Mouse (Mus musculus) heart, adult 2 months (tissue): ENCODE data around the gene Sh3glb1. TPM values are rescaled to one million over a fixed set of nuclear protein-coding genes. Genes with fewer than 3 reads are reported as not detected.
A peak's percentile ranks its signal among the peaks of the same experiment; 100 is the strongest.

Experiments
- DNase-seq, 2 experiments: peaks; one replicate each; pipeline ENCODE4 v3.0.0; 2021
- H3K27ac ChIP-seq: fragments of 200-600 bp; 2 replicates; pipeline ENCODE4 v1.8.1; 2022
- H3K27me3 ChIP-seq: fragments of 200-500 bp; 2 replicates; pipeline ENCODE4 v1.6.1; 2012; ENCODE audit warnings: mild to moderate bottlenecking, low read length, inconsistent platforms, mixed read lengths; ENCODE audit not compliant: control insufficient read depth, insufficient read depth
- H3K36me3 ChIP-seq: fragments of 200-500 bp; 2 replicates; pipeline ENCODE4 v1.6.1; 2012; ENCODE audit warnings: low read length, inconsistent platforms; ENCODE audit not compliant: control insufficient read depth, insufficient read depth
- H3K4me1 ChIP-seq: fragments of 200-500 bp; 2 replicates; pipeline ENCODE4 v1.6.1; 2011; ENCODE audit warnings: low read length; ENCODE audit not compliant: control insufficient read depth, insufficient read depth
- H3K4me3 ChIP-seq: fragments of 200-600 bp; 2 replicates; pipeline ENCODE4 v1.8.1; 2022
- H3K79me2 ChIP-seq: fragments of 200-500 bp; replicated peaks from 2 replicates; pipeline ENCODE4 v1.6.1; 2012; ENCODE audit warnings: mild to moderate bottlenecking, inconsistent platforms, low read length, moderate library complexity, mixed read lengths; ENCODE audit not compliant: control insufficient read depth, insufficient read depth
- H3K9ac ChIP-seq: fragments of 200-500 bp; 2 replicates; pipeline ENCODE4 v1.6.1; 2012; ENCODE audit warnings: low read depth, mild to moderate bottlenecking, control low read depth, inconsistent platforms, low read length, mixed read lengths
- CTCF ChIP-seq: fragments of 200-600 bp; IDR thresholded peaks from 2 replicates; pipeline ENCODE4 v1.8.1; 2022; ENCODE audit warnings: antibody characterized with exemption, mild to moderate bottlenecking, moderate library complexity
- EP300 ChIP-seq: fragments of 200-500 bp; IDR thresholded peaks from 2 replicates; pipeline ENCODE4 v1.6.1; 2011; ENCODE audit warnings: low read depth, low read length, control low read depth; ENCODE audit not compliant: insufficient read depth
- POLR2A ChIP-seq: fragments of 200-500 bp; IDR thresholded peaks from 2 replicates; pipeline ENCODE4 v1.6.1; 2011; ENCODE audit warnings: mild to moderate bottlenecking, low read depth, low read length, control low read depth; ENCODE audit not compliant: insufficient read depth
- WGBS: fragments of 180-500 bp; shearing (Covaris S2); methylation state at CpG from one replicate; pipeline ENCODE4 v1.1.7; 2018; 5-methylcytosine and 5-hydroxymethylcytosine counted together
- intact Hi-C: fragments of 180-260 bp; cut with DNase I; formaldehyde crosslinking; loops from one replicate; pipeline ENCODE4 v1.15.1; 2025
- polyA plus RNA-seq: library from polyadenylated mRNA; depleted of rRNA; stranded (reverse); fragments of >200 nt; gene quantifications from 2 replicates; pipeline ENCODE4 v1.2.3, GENCODE M21; 2012
- total RNA-seq, 2 experiments: library from RNA; stranded (reverse); gene quantifications; 2 replicates each; pipeline ENCODE4 v1.2.3; 2021

The Sh3glb1 gene
- total and polyA plus RNA-seq, 3 experiments: 94.5 to 407 (median 314) TPM

DNA sequence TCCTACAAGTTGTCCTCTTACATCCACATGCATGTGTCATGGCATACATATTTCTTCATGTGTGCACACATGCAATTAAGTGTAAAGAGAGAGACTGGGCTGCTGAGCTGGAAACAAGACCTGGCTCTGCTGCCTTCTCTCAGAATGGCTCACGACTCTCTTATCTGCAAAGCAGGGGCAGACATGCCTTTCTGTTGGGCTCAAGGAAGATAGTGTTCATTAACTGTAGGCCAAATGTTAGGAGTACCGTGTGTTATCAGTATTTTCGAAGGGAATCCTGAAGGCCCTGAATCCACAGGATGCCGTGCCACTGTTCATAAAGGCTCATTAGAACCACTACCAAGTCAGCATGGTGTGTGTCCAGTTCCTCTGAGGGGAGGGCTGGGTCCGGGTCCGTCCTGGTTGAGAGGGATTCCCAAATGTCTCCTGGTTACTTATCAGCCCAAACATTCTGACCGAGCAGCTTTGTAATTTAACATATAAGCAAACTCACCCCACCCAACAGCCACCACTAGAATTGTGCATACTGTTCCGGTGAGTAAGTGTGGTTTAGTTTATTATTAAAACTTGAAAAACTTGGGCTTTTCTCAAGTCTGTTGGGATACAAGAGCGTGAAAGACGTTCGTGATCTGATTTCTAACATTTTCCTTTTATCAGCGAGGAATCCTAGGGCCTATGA is 36.9 kb downstream of the Sh3glb1 start:
- no peaks in the 10 kb centered on the region for H3K79me2 ChIP-seq
- H3K9ac ChIP-seq: no peak overlapping the region
- 72% methylated on average over 12 of the region's 12 CpGs for WGBS
- no peak overlapping the region for H3K4me3 ChIP-seq
- intact Hi-C loops: no loop called here
- no peaks in the 10 kb centered on the region; the same call in 1 of the 2 replicates for H3K36me3 ChIP-seq
- DNase-seq: no peak
- TF ChIP-seq EP300: no peak
- TF ChIP-seq CTCF: no peak
- TF ChIP-seq POLR2A: no peak
- no peaks in the 10 kb centered on the region for H3K27me3 ChIP-seq
- H3K27ac ChIP-seq: no peak overlapping the region
- H3K4me1 ChIP-seq: peaks cover 4% of the 10 kb centered on the region

DNA sequence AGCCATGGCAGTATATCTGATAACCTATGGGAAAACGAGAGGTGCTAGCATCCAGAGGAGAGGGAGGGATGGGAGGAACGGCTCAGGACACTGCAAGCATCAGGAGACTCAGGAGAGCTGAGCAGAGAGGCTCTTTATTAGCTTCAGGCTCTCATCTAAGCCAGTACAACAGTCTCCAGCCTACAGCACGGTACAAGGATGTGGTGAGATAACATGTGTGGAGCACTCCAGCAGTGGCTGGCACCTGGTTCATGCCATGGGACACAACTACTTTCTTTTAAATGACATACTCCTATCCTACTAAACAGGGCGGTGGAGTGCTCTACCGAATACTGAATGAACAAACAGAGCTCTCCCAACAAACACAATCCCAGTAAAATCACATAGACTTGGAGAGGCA is 38.6 kb downstream of the Sh3glb1 start:
- intact Hi-C loops: no loop called here
- 73% methylated on average over 5 of the region's 5 CpGs for WGBS

DNA sequence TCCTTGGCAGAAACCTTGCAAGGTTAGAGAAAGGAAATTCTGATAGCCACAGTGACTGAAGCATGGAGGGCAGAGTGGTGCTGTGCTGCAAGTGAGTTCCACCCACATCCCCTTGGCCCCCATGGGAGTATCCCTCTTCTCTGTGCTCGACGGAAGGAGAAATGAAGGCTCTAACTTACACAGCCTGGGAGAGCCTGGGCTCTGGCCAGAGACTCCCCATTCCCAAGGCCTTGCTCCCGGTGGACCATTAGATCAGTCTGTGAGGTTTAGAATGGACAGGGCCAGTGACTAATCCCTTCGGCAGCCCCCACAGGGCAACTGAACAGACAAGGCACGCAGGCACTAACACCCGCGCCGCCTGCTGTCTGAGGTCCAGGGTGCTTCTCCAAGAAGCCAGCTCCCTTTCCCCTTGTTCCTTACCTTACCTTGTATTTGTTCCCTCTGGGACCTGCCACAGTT is 40.4 kb downstream of the Sh3glb1 start:
- intact Hi-C loops: no loop called here
- peak in 1 of 2 experiments; percentile 36 for DNase-seq

More for the DNA sequence above, 38.6 kb downstream of the Sh3glb1 start:
- peaks cover 4% of the 10 kb centered on the region for H3K4me1 ChIP-seq
- no peak overlapping the region for H3K9ac ChIP-seq
- DNase-seq: no peak
- H3K27me3 ChIP-seq: no peaks in the 10 kb centered on the region
- TF ChIP-seq CTCF (no peak), POLR2A (no peak), EP300 (no peak)
- H3K79me2 ChIP-seq: no peaks in the 10 kb centered on the region
- H3K27ac ChIP-seq: no peak overlapping the region
- H3K36me3 ChIP-seq: no peaks in the 10 kb centered on the region; the same call in 1 of the 2 replicates
- no peak overlapping the region for H3K4me3 ChIP-seq

DNA sequence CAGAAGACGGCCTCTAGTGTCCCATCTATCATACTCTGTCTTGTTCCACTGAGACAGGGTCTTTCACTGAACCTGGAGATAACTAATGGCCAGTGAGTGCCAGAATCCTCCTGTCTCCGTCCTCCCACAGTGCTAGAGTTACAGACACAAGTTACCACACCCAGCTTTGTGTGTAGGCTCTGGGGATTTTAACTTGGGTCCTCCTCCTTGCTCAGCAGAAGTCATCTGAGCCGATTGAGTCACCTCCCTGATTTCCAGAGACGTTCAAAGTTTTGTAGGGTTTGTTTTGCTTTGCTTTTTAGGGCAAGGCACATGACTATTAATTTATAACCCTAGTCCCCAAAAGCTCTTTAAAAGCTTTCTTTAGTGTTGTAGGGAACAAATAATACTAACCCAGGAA is 41.0 kb downstream of the Sh3glb1 start:
- TF ChIP-seq CTCF (no peak), EP300 (no peak), POLR2A (no peak)
- H3K9ac ChIP-seq: no peak overlapping the region
- WGBS: 48% methylated on average over 4 of the region's 4 CpGs
- peaks cover 4% of the 10 kb centered on the region for H3K4me1 ChIP-seq
- H3K27ac ChIP-seq: peak overlapping the region; percentile 34
- H3K79me2 ChIP-seq: no peaks in the 10 kb centered on the region
- intact Hi-C loops: no loop called here
- no peak for DNase-seq
- no peak overlapping the region for H3K4me3 ChIP-seq
- H3K27me3 ChIP-seq: no peaks in the 10 kb centered on the region
- H3K36me3 ChIP-seq: no peaks in the 10 kb centered on the region

More for the DNA sequence above, 40.4 kb downstream of the Sh3glb1 start:
- H3K27ac ChIP-seq: peak overlapping the region; percentile 34
- H3K4me1 ChIP-seq: peaks cover 4% of the 10 kb centered on the region
- no peaks in the 10 kb centered on the region for H3K27me3 ChIP-seq
- WGBS: 65% methylated on average over 8 of the region's 8 CpGs
- no peak overlapping the region for H3K4me3 ChIP-seq
- no peaks in the 10 kb centered on the region for H3K79me2 ChIP-seq
- TF ChIP-seq CTCF: no peak
- no peak for TF ChIP-seq EP300
- no peaks in the 10 kb centered on the region; the same call in 1 of the 2 replicates for H3K36me3 ChIP-seq
- H3K9ac ChIP-seq: no peak overlapping the region

DNA sequence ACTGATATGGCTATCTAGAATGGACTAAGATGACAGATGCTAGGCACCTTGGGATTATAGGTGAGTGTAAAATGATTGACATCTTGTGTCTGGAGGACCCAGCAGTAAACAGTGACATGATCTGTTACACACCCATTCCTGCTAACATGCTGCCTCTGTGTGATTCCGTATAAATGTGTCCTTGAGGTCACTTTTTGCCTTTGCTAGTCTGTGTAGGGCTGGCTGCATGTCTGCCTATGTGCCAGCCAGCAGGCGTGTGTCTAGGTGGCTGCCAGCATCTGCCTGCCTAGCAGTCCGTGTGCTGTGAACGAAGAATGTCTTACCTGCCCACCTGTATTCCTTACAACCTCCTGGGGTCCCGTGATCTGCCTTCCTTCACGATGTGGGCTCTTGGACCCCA is 42.4 kb downstream of the Sh3glb1 start:
- 88% methylated on average over 6 of the region's 6 CpGs for WGBS
- no peaks in the 10 kb centered on the region for H3K36me3 ChIP-seq
- H3K9ac ChIP-seq: no peak overlapping the region
- no peak for DNase-seq
- H3K4me3 ChIP-seq: no peak overlapping the region
- H3K79me2 ChIP-seq: no peaks in the 10 kb centered on the region
- no peak overlapping the region for H3K27ac ChIP-seq
- peaks cover 4% of the 10 kb centered on the region for H3K4me1 ChIP-seq
- TF ChIP-seq POLR2A: no peak
- TF ChIP-seq EP300: no peak
- no peak for TF ChIP-seq CTCF
- intact Hi-C loops: no loop called here
- no peaks in the 10 kb centered on the region for H3K27me3 ChIP-seq

DNA sequence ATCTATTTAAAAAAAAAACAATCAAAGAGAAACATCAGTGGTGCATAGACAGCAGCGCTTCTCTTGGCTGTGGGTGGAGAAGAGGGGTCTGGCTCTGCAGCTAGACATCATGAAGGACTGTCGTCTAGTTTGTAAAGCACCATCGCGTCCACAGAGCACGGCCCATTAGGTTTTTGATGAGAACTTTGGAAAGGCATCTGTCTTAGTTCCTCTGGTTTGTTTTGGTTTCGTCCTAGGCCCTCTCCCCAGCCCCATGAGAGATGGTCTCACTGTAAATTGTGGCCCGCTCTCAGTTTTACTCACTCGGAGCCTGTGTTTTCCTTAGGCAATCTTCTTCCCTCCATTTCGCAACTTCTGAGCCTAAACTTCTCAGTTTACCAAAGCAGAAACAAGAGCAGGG is 43.9 kb downstream of the Sh3glb1 start:
- intact Hi-C loops: no loop called here
- 91% methylated on average over 9 of the region's 9 CpGs for WGBS
- no peak overlapping the region for H3K4me3 ChIP-seq
- no peak overlapping the region for H3K27ac ChIP-seq
- H3K4me1 ChIP-seq: peaks cover 4% of the 10 kb centered on the region
- no peak for TF ChIP-seq CTCF
- TF ChIP-seq EP300: no peak
- TF ChIP-seq POLR2A: no peak
- no peaks in the 10 kb centered on the region for H3K27me3 ChIP-seq
- no peaks in the 10 kb centered on the region for H3K79me2 ChIP-seq
- no peak for DNase-seq
- H3K36me3 ChIP-seq: no peaks in the 10 kb centered on the region
- H3K9ac ChIP-seq: no peak overlapping the region
